Mouse (Mus musculus): ENCODE measurements around the gene Ctrc. TPM values are rescaled to one million over a fixed set of nuclear protein-coding genes. Genes with fewer than 3 reads are reported as not detected.

Ctrc gene
- polyA plus RNA-seq, 1 experiment, result not detected

DNA sequence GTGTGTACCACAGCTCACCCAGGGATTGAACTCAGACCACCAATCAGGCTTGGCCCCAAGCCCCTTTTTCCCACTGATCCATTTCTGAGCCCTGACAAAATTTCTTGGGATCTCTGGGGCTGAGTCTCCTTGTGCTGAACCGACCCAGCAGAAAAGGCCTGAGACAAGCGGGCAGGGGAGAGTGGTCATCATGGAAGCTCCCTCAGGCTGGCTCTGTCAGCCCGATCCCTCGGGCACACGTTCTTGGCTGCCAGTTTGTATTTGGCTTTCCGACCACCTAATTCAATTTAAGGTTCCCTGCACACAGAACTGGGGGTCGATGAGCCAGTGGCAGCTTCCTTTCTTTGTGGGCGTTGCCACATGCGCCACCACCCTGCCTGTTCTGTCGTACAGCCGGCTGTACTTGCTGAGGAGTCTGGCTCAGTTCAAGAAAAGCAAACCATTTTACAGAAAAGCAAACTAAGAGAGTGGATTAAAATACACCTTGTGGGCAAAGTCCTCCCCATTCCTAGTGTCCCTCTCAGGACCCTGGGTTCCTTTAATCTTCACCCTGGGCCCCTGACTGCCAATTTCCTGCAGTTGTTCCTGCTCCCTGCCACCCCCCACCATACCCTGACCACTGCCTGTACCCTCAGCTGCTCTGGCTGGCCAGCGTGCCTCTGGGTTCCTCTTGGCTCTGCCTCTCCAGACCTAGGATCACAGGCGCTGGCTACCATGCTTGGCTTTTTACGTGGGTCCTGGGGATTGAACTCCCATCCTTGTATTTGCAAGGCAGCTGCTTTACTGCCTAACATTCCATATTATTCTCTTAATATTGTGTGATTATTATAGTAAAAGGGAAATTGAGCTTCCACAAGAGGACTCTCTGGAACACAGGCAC is 29.1 kb downstream of the Ctrc start:
- no peak for DNase-seq
- no peak for TF ChIP-seq CTCF (IDR thresholded peaks at IDR 0.05; ENCODE audit: insufficient read depth, low read length)
- TF ChIP-seq POLR2A (IDR thresholded peaks at IDR 0.05; ENCODE audit: borderline replicate concordance, extremely low read depth, low read depth, low read length), result no peak
- Histone ChIP-seq H3K4me1 (ENCODE audit: control insufficient read depth, insufficient read depth, low read length) (no peaks in the 10 kb centered on the region), H3K4me3 (replicated peaks; ENCODE audit: extremely low read depth, low read depth, low read length) (no peak overlapping the region)
- WGBS, result 64% methylated on average over 14 of the region's 14 CpGs

DNA sequence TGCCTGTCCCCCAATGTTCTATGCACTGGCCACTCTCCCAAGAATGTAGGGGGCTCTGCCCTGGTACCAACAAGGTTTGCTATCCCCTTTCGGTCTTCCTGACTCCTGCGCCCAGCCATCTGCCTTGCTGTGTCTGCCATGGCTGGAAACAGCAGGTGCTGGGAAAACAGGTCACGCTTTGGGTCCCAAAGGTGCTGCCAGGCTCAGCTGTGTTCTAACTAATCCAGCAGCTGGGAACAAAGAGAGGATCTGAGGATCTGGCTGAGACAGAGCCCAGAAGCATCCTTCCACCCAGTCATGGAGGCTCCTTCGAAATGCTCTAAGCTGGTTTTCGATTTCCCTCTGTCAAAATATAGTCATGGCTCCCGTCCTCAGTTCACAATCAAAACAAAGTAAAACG is 29.9 kb downstream of the Ctrc start:
- Histone ChIP-seq H3K4me1 (ENCODE audit: control insufficient read depth, insufficient read depth, low read length) (no peaks in the 10 kb centered on the region), H3K4me3 (replicated peaks; ENCODE audit: extremely low read depth, low read depth, low read length) (no peak overlapping the region)
- no peak for DNase-seq
- TF ChIP-seq CTCF (IDR thresholded peaks at IDR 0.05; ENCODE audit: insufficient read depth, low read length) (no peak), POLR2A (IDR thresholded peaks at IDR 0.05; ENCODE audit: borderline replicate concordance, extremely low read depth, low read depth, low read length) (no peak)
- WGBS, result 91% methylated on average over 7 of the region's 7 CpGs

DNA sequence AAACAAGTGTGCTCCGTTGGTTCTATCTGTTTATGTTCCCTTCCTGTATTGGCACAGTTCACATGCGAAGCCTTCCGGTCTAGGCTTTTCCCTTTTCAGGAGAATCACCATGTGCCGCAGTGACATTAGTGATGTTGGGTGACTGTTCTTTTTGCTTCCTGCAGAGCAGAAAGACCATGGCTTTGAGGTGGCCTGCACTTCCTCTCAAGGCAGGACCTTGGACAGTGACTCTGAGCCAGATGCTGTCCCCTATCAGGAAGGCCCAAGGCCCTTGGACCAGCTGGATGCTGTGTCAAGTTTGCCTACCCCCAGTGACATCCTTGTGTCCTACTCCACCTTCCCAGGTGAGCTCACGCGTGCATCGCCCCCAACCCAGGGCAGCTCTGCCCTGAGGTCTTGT is 34.8 kb downstream of the Ctrc start:
- Histone ChIP-seq H3K4me3 (replicated peaks; ENCODE audit: extremely low read depth, low read depth, low read length) (no peak overlapping the region), H3K4me1 (ENCODE audit: control insufficient read depth, insufficient read depth, low read length) (no peaks in the 10 kb centered on the region)
- DNase-seq, result no peak
- TF ChIP-seq POLR2A (IDR thresholded peaks at IDR 0.05; ENCODE audit: borderline replicate concordance, extremely low read depth, low read depth, low read length) (no peak), CTCF (IDR thresholded peaks at IDR 0.05; ENCODE audit: insufficient read depth, low read length) (no peak)
- 95% methylated on average over 7 of the region's 7 CpGs for WGBS

DNA sequence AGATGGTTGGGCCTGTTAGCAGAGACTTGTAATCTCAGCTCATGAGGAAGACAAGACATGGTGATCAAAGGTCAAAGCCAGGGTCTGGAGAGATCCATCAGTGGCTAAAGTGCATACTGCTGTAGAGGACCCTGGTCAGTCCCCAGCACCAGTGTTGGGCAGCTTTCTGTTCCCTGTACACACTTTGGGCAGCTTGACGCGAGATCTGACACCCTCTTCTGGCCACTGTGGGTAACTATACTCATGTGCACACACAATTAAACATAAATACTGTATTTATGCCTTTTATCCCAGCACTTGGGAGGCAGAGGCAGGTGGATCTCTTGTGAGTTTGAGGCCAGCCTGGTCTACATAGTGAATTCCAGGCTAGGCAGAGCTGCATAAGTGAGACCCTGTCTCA is 35.2 kb downstream of the Ctrc start:
- TF ChIP-seq CTCF (IDR thresholded peaks at IDR 0.05; ENCODE audit: insufficient read depth, low read length) (no peak), POLR2A (IDR thresholded peaks at IDR 0.05; ENCODE audit: borderline replicate concordance, extremely low read depth, low read depth, low read length) (no peak)
- DNase-seq, result no peak
- WGBS, result 96% methylated on average over 2 of the region's 2 CpGs
- Histone ChIP-seq H3K4me1 (ENCODE audit: control insufficient read depth, insufficient read depth, low read length) (no peaks in the 10 kb centered on the region), H3K4me3 (replicated peaks; ENCODE audit: extremely low read depth, low read depth, low read length) (no peak overlapping the region)

DNA sequence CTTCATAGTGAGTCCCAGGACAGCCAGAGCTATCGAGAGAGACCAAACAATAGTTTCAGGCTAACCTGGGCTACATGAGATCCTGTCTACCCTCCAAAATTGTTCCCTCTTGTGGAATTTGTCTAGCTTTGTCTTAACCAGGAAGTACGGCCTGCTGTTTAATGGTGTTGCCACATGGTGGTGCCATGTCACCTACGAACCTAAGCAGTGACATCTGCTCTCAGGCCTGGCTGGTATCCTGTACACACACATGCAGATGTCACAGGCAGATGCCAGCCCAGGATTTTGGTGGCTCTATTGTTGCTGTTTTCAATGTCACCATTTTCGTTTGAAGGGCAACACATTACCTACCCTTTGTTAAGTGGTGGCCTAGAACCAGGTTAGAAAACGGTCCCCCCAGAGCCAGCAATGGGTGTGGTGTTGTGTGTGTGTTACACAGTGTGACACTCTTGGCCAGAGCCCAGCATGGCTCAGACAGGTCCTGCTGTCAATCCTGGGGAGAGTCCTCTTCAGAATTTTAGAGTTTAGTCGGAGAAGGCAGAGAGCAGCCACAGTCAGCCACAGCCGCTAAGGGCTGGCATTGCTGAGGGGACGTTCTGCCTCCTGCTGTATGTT is 36.2 kb downstream of the Ctrc start:
- DNase-seq, result no peak
- whole genome bisulfite sequencing, result 77% methylated on average over 8 of the region's 8 CpGs

DNA sequence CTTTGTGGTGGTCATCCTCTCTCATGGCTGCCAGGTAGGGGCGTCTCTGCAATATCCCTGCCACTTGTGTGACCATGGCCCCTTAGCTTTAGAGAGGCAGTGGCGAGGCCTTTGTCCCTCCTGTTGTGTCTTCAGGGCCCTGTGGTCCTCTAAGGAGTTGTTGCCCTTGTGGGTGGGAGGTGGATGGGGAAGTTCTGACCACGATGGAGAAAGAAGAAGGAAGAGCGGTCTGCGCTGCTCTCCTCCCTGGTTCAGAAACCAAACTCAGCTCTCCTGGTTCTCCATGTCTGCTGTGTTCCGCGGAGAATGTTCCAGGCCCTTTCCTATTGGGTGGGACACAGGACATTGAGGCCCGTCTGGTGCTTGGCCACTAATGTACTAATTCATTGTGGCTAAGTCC is 40.3 kb downstream of the Ctrc start:
- no peak overlapping the region for H3K4me3 ChIP-seq (replicated peaks; ENCODE audit: extremely low read depth, low read depth, low read length)
- H3K4me1 ChIP-seq (ENCODE audit: control insufficient read depth, insufficient read depth, low read length), result no peaks in the 10 kb centered on the region
- WGBS, result 94% methylated on average over 8 of the region's 8 CpGs
- no peak for DNase-seq
- TF ChIP-seq POLR2A (IDR thresholded peaks at IDR 0.05; ENCODE audit: borderline replicate concordance, extremely low read depth, low read depth, low read length), result no peak
- no peak for TF ChIP-seq CTCF (IDR thresholded peaks at IDR 0.05; ENCODE audit: insufficient read depth, low read length)

More for the DNA sequence above, 36.2 kb downstream of the Ctrc start:
- Histone ChIP-seq H3K4me1 (ENCODE audit: control insufficient read depth, insufficient read depth, low read length) (no peaks in the 10 kb centered on the region), H3K4me3 (replicated peaks; ENCODE audit: extremely low read depth, low read depth, low read length) (no peak overlapping the region)
- peak; percentile 77 for TF ChIP-seq CTCF (IDR thresholded peaks at IDR 0.05; ENCODE audit: insufficient read depth, low read length)
- no peak for TF ChIP-seq POLR2A (IDR thresholded peaks at IDR 0.05; ENCODE audit: borderline replicate concordance, extremely low read depth, low read depth, low read length)

DNA sequence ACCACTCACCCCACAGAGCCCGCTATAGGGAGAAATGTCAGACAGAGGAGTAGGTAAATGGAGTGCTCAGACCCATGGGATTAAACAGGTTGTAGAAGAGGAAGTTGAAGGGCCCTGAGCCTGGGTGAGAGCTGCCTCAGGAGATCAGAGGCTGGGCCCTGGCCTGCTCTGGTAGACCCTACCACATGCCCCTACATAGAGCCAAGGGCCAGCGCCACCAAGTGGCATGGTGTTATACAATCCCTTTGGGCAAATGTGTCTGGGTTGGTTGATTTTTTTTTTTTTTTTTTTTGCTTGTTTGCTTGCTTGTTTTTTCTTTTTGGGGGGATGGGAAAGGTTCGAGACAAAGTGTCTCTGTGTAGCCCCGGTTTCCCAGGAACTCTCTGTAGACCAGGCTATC is 42.1 kb downstream of the Ctrc start:
- no peak for DNase-seq
- no peak overlapping the region for H3K4me3 ChIP-seq (replicated peaks; ENCODE audit: extremely low read depth, low read depth, low read length)
- TF ChIP-seq CTCF (IDR thresholded peaks at IDR 0.05; ENCODE audit: insufficient read depth, low read length), result no peak
- no peak for TF ChIP-seq POLR2A (IDR thresholded peaks at IDR 0.05; ENCODE audit: borderline replicate concordance, extremely low read depth, low read depth, low read length)
- no peaks in the 10 kb centered on the region for H3K4me1 ChIP-seq (ENCODE audit: control insufficient read depth, insufficient read depth, low read length)
- WGBS, result 86% methylated on average over 4 of the region's 4 CpGs

DNA sequence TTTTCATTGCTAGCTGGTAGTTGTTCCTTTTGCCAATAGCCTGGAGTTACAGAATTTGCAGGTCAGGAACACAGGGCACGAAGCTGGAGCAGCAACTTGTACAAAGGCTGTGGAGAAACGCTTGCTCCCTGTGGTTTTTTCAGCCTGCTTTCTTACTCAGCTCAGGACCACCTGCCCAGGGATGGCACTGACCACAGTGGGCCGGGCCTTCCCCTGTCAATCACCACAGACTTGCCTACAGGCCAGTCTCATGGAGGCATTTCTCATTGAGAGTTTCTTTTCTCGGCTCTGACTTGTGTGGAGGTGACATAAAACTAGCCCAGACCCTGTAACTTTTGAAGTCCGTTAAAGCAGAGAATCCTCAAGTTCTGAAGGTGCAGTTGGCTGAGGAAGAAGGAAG is 48.6 kb downstream of the Ctrc start:
- DNase-seq, result no peak
- Histone ChIP-seq H3K4me1 (ENCODE audit: control insufficient read depth, insufficient read depth, low read length) (peaks cover 3% of the 10 kb centered on the region; the same call in 1 of the 2 replicates), H3K4me3 (replicated peaks; ENCODE audit: extremely low read depth, low read depth, low read length) (no peak overlapping the region)
- TF ChIP-seq POLR2A (IDR thresholded peaks at IDR 0.05; ENCODE audit: borderline replicate concordance, extremely low read depth, low read depth, low read length) (no peak), CTCF (IDR thresholded peaks at IDR 0.05; ENCODE audit: insufficient read depth, low read length) (no peak)
- 94% methylated on average over 5 of the region's 5 CpGs for WGBS

DNA sequence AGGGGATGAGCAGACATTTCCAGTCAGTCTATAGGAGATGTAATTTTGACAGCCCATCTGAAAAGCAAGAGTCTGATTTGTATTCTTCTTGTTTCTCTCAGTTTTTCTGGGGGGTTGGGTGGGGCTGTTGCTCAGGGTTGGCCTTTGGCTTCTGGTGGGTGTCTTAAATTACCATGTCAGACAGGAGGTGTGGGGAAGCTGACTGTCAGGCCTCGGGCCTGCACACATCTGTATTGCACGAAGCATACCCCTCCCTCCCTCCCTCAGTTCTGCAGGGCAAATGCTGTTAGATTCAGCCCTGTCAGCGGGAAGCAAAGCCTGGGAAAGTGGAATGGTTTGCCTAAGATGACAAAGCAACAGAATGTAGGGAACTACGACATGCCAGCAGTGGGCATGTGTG is 49.2 kb downstream of the Ctrc start:
- H3K4me3 ChIP-seq (replicated peaks; ENCODE audit: extremely low read depth, low read depth, low read length), result no peak overlapping the region
- peaks cover 3% of the 10 kb centered on the region; the same call in 1 of the 2 replicates for H3K4me1 ChIP-seq (ENCODE audit: control insufficient read depth, insufficient read depth, low read length)
- TF ChIP-seq POLR2A (IDR thresholded peaks at IDR 0.05; ENCODE audit: borderline replicate concordance, extremely low read depth, low read depth, low read length), result no peak
- no peak for TF ChIP-seq CTCF (IDR thresholded peaks at IDR 0.05; ENCODE audit: insufficient read depth, low read length)
- 92% methylated on average over 4 of the region's 4 CpGs for WGBS
- DNase-seq, result no peak

DNA sequence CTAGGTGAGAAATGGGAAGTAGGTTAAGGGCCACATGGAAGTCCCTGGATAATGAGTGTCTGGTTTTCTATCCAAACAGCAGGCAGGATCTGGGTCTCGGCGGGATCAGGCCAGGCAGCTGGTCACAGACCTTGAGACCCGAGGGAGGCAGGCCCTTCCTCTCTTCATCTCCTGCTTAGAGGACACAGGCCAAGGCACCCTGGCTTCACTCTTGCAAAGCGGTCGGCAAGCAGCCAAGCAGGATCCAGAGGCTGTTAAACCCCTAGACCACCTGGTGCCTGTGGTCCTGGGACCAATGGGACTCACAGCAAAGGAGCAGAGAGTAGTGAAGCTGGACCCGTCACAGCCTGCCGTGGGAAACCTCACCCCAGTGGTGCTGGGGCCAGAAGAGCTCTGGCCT is 49.8 kb downstream of the Ctrc start:
- WGBS, result 76% methylated on average over 7 of the region's 7 CpGs
- Histone ChIP-seq H3K4me1 (ENCODE audit: control insufficient read depth, insufficient read depth, low read length) (peaks cover 3% of the 10 kb centered on the region; the same call in 1 of the 2 replicates), H3K4me3 (replicated peaks; ENCODE audit: extremely low read depth, low read depth, low read length) (no peak overlapping the region)
- no peak for DNase-seq
- TF ChIP-seq POLR2A (IDR thresholded peaks at IDR 0.05; ENCODE audit: borderline replicate concordance, extremely low read depth, low read depth, low read length), result no peak
- no peak for TF ChIP-seq CTCF (IDR thresholded peaks at IDR 0.05; ENCODE audit: insufficient read depth, low read length)
